Mouse (Mus musculus) midbrain, embryonic 10.5 days (tissue): ENCODE results near the gene Prom1. TPM values are rescaled to one million over a fixed set of nuclear protein-coding genes. Genes with fewer than 3 reads are reported as not detected.
A peak's percentile ranks its signal among the peaks of the same experiment; 100 is the strongest.

ENCODE experiments used
- DNase-seq: peaks from one replicate; pipeline ENCODE4 v3.0.0-alpha.2; 2017; ENCODE audit warnings: low spot score
- H3K27ac ChIP-seq: fragments of 300-500 bp; sonication (generic); replicated peaks from 2 replicates; pipeline ENCODE4 v1.5.1; 2016; ENCODE audit warnings: mild to moderate bottlenecking
- H3K27me3 ChIP-seq: fragments of 300-500 bp; sonication (generic); 2 replicates; pipeline ENCODE4 v1.6.1; 2016; ENCODE audit warnings: low read depth, mild to moderate bottlenecking; ENCODE audit not compliant: poor library complexity, severe bottlenecking
- H3K36me3 ChIP-seq: fragments of 300-500 bp; sonication (generic); 2 replicates; pipeline ENCODE4 v1.6.1; 2016; ENCODE audit warnings: mild to moderate bottlenecking, moderate library complexity
- H3K4me1 ChIP-seq: fragments of 300-500 bp; sonication (generic); 2 replicates; pipeline ENCODE4 v1.6.1; 2016
- H3K4me3 ChIP-seq: fragments of 300-500 bp; sonication (generic); 2 replicates; pipeline ENCODE4 v1.5.1; 2016; ENCODE audit warnings: mild to moderate bottlenecking, moderate library complexity
- H3K9me3 ChIP-seq: fragments of 300-500 bp; sonication (generic); replicated peaks from 2 replicates; pipeline ENCODE4 v1.6.1; 2016; ENCODE audit warnings: mild to moderate bottlenecking
- WGBS: fragments of 180-500 bp; shearing (Covaris S2); methylation state at CpG from one replicate; pipeline ENCODE4 v1.1.7; 2016; 5-methylcytosine and 5-hydroxymethylcytosine counted together
- polyA plus RNA-seq: library from polyadenylated mRNA; unstranded; fragments of >200 nt; fragmentation: Nextera tagmentation; extraction: Ambion mirVana; gene quantifications from 2 replicates; pipeline ENCODE4 v1.2.1, GENCODE M21; 2016

Gene Prom1
- polyA plus RNA-seq, 1 experiment from 2014 or later, result 173 TPM

DNA sequence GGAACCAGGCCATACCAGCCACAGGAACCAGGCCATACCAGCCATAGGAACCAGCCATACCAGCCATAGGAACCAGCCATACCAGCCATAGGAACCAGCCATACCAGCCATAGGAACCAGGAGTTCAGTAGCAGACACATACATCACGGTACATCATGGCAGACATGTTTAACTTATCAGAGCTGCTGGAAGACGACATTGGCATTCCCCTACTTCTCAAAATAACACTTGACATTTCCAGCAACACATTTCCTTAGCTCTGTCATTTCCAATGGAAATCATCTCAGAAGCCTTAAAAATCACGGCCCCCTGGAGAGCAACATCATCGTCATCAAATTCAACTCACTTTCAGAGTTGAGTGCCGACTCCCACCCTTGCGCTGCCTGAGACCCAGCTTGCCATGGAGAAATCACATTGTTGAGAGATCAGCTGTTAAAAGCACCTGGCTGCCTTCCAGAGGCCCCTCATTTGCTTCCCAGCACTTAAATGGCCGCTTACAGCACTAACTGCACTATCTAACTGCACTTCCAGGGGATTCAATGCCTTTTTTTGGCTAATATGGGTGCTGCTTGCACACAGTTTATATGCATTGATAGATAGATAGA, 31.2 kb downstream of the Prom1 start:
- H3K27me3 ChIP-seq, result no peaks in the 10 kb centered on the region
- 96% methylated on average over 7 of the region's 7 CpGs for WGBS
- no peak for DNase-seq
- peaks cover 4% of the 10 kb centered on the region; the same call in 1 of the 2 replicates for H3K4me1 ChIP-seq
- H3K27ac ChIP-seq, result no peak overlapping the region
- no peak overlapping the region for H3K4me3 ChIP-seq
- peaks cover 48% of the 10 kb centered on the region for H3K36me3 ChIP-seq
- H3K9me3 ChIP-seq, result no peaks in the 10 kb centered on the region

DNA sequence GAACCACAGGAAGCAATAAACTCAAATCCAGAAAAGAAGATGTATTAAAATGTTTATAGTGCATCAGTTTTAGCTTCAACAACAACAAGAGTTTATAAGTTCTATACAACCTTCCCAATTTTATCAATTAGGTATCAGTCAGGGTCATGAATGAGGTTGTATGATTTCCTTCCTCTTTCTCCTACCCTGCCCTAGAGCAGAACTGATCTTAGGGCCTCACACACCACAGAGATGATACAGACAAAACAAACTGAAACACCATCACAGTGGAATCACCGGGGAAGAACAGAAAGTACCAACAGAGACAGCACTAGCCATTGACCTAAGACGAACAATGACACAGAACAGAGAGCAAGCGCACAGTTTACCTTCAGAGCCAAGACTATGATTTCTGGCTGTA, 43.6 kb downstream of the Prom1 start:
- no peaks in the 10 kb centered on the region for H3K9me3 ChIP-seq
- WGBS, result 98% methylated on average over 3 of the region's 3 CpGs
- H3K27me3 ChIP-seq, result no peaks in the 10 kb centered on the region
- H3K36me3 ChIP-seq, result peaks cover 93% of the 10 kb centered on the region
- no peak overlapping the region for H3K4me3 ChIP-seq
- DNase-seq, result no peak
- H3K27ac ChIP-seq, result no peak overlapping the region
- H3K4me1 ChIP-seq, result peaks cover 1% of the 10 kb centered on the region

DNA sequence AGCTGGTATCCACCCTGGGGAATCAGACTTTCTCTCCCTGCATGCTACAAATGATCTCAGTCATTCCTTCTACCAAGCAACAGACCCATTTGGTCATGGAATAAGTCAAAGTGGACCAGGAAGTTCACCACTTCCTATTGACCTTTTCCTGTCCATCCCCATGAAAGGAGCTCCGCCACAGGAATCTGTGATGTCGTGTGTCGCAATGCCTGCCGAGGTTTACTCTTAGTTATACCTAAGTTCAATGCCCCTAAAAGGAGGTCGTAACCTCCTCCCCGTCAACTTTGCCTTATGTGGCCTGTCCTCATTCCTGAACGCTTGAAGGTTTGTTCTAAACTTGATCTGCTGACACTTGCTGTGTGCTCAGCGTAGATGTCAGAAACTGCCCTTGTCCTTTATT, 51.6 kb downstream of the Prom1 start:
- H3K9me3 ChIP-seq, result no peaks in the 10 kb centered on the region
- no peak overlapping the region for H3K4me3 ChIP-seq
- H3K36me3 ChIP-seq, result peaks cover 79% of the 10 kb centered on the region
- no peak for DNase-seq
- H3K4me1 ChIP-seq, result peaks cover 7% of the 10 kb centered on the region
- no peak overlapping the region for H3K27ac ChIP-seq
- H3K27me3 ChIP-seq, result no peaks in the 10 kb centered on the region
- WGBS, result 78% methylated on average over 8 of the region's 8 CpGs

DNA sequence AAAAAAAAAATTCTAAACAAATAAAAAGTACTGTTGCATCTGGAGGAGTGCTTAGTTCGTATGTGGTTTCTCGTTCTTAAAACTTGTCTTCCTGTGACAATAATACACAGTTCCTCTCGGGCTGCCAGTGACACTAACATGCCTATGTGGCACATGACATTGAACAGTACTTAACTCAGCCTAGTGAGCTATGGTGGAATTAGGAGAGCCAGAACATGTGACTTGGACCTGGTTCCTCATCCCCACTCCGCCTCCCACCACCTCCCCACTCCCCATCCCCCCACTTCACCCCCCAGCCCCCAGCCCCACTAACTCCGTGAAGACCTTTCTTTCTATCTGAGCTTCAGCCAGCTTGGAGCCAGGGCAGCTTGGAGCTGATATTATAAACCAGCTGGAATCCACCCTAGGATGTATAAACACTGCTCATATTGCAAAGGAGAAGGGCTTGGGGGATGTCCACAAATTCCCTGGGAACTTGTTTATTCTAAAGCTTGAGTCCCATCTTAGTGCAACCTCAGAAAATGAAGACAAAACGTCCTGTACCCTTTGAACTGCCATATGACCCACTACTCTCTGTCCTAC, 52.3 kb downstream of the Prom1 start:
- Histone ChIP-seq H3K4me3 (no peak overlapping the region), H3K9me3 (no peaks in the 10 kb centered on the region), H3K27ac (no peak overlapping the region), H3K36me3 (peaks cover 79% of the 10 kb centered on the region), H3K27me3 (no peaks in the 10 kb centered on the region), H3K4me1 (peaks cover 7% of the 10 kb centered on the region)
- WGBS, result 74% methylated on average over 6 of the region's 6 CpGs
- no peak for DNase-seq

DNA sequence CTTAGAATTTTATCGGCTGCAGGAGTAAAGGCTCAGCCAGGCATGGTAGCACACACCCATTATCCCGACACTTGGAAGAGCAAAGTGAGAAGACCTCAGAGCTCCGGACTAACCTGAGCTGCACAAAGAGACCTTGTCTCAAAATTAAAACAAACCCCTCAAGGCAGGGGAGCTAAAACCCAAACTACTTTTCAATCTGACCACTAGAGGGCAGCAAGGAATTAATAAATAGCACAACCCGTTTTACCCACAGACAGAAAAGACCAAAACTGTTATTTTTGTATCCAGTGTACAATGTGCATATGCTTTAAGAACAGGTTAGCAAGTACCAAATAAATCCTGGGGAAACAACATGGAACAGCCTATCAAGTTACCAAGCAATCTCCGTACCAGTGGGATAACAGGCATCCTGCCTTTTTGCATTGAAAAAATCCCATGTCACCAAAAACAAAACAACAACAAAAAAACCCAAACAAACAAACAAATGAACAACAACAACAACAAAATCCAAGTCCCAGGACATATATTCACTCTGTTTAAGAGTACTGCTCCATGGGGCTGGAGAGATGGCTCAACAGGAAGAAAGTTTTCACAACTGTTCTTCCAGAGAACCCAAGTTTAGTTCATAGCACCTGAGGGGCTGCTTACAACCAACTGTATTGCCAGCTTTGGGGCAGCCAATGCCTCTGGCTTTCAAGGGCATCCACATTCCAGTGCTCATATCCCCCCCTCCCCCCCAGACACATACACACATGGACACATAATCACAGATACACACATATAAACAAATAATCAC, 53.1 kb downstream of the Prom1 start:
- no peak overlapping the region for H3K4me3 ChIP-seq
- H3K36me3 ChIP-seq, result peaks cover 79% of the 10 kb centered on the region
- no peaks in the 10 kb centered on the region for H3K9me3 ChIP-seq
- H3K27me3 ChIP-seq, result no peaks in the 10 kb centered on the region
- DNase-seq, result no peak
- peaks cover 7% of the 10 kb centered on the region for H3K4me1 ChIP-seq
- no peak overlapping the region for H3K27ac ChIP-seq
- 60% methylated on average over 5 of the region's 5 CpGs for WGBS

DNA sequence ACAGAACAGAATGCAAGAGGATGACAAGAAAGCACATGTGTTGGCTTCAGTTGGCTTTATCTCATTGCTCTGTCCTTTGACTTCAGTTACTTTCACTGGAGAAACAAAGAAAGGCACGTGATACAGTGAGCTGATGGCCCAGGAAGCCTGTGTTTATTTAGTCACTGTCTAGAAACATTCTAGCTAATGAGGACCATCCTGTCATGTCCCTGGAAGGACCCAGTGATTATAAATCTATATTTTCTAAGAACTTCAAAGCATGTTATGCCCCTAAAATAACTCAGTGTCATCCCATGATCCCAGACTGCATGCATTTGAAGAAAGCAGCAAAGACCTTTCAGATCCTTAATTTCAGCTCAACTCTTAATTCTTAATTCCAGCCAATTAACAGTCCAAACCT, 60.1 kb downstream of the Prom1 start:
- Histone ChIP-seq H3K4me1 (no peaks in the 10 kb centered on the region), H3K27ac (no peak overlapping the region), H3K9me3 (no peaks in the 10 kb centered on the region), H3K27me3 (no peaks in the 10 kb centered on the region), H3K36me3 (peaks cover 91% of the 10 kb centered on the region), H3K4me3 (no peak overlapping the region)
- DNase-seq, result no peak
- WGBS, result 73% methylated on average over 1 of the region's 1 CpGs

DNA sequence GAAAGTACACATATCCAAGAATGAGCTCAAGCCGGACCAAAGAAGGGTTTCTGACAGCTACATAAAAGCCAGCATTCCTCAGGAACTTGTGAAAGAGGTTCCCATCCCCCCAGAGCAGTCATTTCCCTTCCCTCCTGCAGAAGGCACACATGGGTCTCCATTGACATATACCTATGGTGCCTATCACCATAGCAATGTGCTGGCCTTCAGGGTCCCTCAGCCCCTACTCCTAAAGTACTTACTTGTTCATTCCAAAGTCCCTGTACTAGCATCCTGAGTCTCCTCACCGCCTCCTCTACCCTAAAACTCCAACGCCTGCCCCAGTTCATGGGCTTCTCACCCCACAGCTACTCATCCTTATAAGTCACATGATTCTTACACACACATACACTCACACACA, 60.8 kb downstream of the Prom1 start:
- Histone ChIP-seq H3K4me1 (no peaks in the 10 kb centered on the region), H3K36me3 (peaks cover 91% of the 10 kb centered on the region), H3K27ac (no peak overlapping the region), H3K27me3 (no peaks in the 10 kb centered on the region), H3K9me3 (no peaks in the 10 kb centered on the region), H3K4me3 (no peak overlapping the region)
- DNase-seq, result no peak
- WGBS, result 89% methylated on average over 3 of the region's 3 CpGs

DNA sequence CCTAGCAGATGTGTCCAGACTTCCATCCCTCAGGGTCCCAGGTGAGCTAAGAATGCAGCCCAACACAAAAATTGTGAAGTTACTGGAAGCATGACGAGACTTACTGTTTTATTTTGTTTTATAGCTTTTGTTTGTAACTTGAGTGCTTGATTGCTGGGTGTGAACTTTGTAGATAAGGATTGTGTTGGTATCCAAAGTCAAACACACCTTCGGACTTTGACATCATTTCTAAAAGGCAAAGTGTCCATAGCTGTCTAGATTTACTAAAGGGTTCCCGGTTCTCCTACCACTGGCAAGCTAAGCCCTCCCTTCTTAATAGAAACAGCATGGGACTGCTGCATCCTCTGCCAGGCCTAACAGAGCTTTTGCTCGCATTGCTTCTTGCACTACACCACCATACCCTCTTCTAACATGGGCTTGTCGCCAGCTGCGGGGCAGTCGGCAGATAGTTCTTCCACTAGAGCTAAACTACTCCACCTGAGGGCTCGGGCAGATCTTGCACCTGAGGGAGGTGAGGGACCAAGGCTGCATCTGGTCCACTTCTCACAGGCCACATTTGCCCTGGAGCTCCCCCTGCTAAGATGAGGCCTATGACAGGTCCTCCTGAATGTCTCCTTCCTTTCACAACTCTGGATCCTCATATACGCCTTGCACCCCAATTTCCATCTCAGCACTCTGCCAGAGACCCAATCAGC, 103.4 kb downstream of the Prom1 start:
- WGBS, result 95% methylated on average over 9 of the region's 9 CpGs
- peaks cover 95% of the 10 kb centered on the region for H3K36me3 ChIP-seq
- no peak overlapping the region for H3K27ac ChIP-seq

DNA sequence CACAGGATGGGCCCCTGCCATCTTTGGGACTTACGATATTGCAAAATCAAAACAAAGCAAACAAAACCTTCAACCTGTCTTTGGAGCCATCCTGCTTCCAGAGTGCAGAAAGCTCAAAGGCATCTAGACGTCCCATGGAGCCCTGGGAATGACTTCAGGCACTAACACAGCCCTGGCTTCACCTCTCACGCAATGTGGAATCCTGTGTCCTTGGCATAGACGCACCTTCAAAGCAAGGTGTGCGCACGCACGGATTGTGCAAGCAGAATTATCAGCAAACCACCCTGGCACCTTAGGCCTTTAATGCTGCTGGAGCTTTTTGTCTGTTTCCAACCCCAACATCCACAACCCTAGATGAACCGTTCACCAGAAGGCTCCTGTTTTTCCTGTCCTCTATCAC, 104.2 kb downstream of the Prom1 start:
- H3K36me3 ChIP-seq, result peaks cover 91% of the 10 kb centered on the region
- WGBS, result 94% methylated on average over 8 of the region's 8 CpGs
- H3K27ac ChIP-seq, result no peak overlapping the region

More for the DNA sequence above, 103.4 kb downstream of the Prom1 start:
- no peak for DNase-seq
- Histone ChIP-seq H3K4me3 (no peak overlapping the region), H3K9me3 (no peaks in the 10 kb centered on the region), H3K27me3 (no peaks in the 10 kb centered on the region), H3K4me1 (no peaks in the 10 kb centered on the region)

DNA sequence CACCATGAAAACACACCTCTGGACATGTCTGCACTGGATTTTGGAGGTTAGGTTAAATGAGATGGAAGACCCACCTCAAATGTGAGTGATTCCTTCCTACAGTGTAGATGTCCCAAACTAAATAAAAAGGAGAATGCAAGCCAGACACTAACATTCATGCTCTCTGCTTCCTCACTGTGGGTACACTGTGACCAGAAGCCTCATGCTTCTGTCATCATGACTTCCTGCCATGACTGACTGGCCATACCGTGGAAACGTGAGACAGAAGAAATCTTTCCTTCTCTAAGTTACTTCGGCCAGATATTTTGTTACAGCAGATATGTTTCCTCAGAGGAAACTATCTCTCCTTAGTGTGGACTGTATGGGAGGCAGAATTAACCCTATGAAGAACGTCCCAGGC, 105.7 kb downstream of the Prom1 start:
- Histone ChIP-seq H3K27me3 (no peaks in the 10 kb centered on the region), H3K27ac (no peak overlapping the region), H3K4me3 (no peak overlapping the region), H3K9me3 (no peaks in the 10 kb centered on the region), H3K36me3 (peaks cover 77% of the 10 kb centered on the region), H3K4me1 (no peaks in the 10 kb centered on the region)
- WGBS, result 94% methylated on average over 4 of the region's 4 CpGs
- DNase-seq, result no peak

More for the DNA sequence above, 104.2 kb downstream of the Prom1 start:
- H3K27me3 ChIP-seq, result no peaks in the 10 kb centered on the region
- H3K4me3 ChIP-seq, result no peak overlapping the region
- H3K9me3 ChIP-seq, result no peaks in the 10 kb centered on the region
- no peak for DNase-seq
- no peaks in the 10 kb centered on the region for H3K4me1 ChIP-seq

DNA sequence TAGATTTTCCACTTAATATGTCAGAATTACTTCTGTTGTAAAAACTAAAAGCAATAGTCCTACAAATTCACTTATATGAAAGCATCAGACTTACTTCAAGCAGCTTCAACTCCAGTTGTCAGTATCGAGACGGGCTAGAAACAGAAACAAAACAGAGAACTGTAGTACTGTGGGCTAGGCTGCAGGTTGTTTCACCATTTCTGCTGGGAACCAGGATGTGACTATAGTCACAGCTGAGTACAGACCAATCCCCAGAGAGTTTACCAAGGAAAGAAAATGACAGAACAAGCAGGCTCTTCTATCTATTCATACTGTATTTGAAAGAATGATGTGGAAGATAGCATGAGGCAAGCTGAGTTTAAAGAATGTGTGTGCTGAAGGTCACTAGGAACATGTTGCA, 106.9 kb downstream of the Prom1 start:
- Histone ChIP-seq H3K36me3 (peaks cover 65% of the 10 kb centered on the region), H3K4me3 (no peak overlapping the region), H3K27me3 (no peaks in the 10 kb centered on the region), H3K9me3 (no peaks in the 10 kb centered on the region), H3K4me1 (no peaks in the 10 kb centered on the region), H3K27ac (no peak overlapping the region)
- no peak for DNase-seq
- WGBS, result 93% methylated on average over 2 of the region's 2 CpGs

DNA sequence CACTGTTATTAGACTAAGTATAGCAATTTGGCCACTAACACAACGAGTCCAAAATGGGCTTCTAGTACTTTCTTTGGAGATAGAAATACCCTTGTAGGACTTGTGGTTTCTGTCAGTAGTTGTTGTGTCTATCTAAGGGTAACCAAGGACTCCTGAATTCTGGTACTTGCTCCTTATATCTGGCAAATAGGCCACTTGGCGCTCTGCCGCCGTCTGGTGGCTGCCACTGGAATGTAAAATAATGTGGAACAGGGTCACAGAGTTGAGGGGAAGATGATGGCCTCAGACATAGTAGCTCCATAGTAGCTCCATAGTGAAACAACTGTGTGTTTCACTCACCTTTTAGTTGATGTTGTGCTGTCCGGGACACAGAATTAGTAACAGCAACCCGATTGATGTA, 111.5 kb downstream of the Prom1 start:
- Histone ChIP-seq H3K4me1 (peaks cover 8% of the 10 kb centered on the region), H3K36me3 (peaks cover 21% of the 10 kb centered on the region), H3K9me3 (no peaks in the 10 kb centered on the region), H3K27ac (no peak overlapping the region), H3K4me3 (no peak overlapping the region), H3K27me3 (no peaks in the 10 kb centered on the region)
- WGBS, result 46% methylated on average over 6 of the region's 6 CpGs
- DNase-seq, result peak; percentile 50

DNA sequence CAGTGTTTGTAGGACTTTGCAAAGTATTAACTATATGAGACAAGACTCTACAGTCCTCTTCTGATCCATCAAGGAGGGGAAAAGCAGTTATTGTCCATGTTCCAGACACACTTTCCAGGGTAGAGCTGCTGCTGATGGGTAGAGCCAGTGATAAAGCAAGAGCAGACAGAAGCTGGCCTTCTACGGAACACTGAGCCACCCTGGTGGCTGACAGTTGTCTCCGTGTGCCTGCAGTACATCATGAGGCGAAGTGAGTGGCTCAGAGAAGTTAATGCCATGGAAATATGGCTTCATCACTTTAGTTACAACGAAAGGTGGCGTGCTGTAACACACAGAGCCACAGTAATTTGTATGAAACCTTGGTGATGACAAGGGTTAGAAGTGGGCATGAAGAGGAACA, 112.8 kb downstream of the Prom1 start:
- DNase-seq, result no peak
- Histone ChIP-seq H3K4me1 (peaks cover 8% of the 10 kb centered on the region), H3K27me3 (no peaks in the 10 kb centered on the region), H3K27ac (no peak overlapping the region), H3K4me3 (no peak overlapping the region), H3K36me3 (peaks cover 11% of the 10 kb centered on the region), H3K9me3 (no peaks in the 10 kb centered on the region)
- WGBS, result 84% methylated on average over 5 of the region's 5 CpGs
